Mouse (Mus musculus): ENCODE results near the gene Parp11.

The Parp11 gene

DNA sequence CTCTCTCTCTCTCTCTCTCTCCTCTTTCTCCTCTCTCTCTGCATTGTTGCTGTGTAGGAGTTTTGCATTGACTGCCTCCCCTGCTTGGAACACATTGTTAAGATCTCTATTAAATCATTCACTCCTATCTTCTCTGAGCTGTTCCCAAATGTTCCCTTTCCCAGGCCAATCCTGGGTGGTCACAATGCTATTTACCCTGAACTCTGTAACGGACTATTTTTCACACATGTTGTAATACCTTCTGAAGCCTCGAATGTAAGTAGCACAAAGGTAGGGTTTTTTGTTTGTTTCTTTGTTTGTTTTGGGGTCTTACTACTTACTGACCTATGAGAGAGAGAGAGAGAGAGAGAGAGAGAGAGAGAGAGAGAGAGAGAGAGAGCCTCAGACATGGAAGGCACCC is 2.2 kb downstream of the Parp11 start:
- DNase-seq, result no peak

DNA sequence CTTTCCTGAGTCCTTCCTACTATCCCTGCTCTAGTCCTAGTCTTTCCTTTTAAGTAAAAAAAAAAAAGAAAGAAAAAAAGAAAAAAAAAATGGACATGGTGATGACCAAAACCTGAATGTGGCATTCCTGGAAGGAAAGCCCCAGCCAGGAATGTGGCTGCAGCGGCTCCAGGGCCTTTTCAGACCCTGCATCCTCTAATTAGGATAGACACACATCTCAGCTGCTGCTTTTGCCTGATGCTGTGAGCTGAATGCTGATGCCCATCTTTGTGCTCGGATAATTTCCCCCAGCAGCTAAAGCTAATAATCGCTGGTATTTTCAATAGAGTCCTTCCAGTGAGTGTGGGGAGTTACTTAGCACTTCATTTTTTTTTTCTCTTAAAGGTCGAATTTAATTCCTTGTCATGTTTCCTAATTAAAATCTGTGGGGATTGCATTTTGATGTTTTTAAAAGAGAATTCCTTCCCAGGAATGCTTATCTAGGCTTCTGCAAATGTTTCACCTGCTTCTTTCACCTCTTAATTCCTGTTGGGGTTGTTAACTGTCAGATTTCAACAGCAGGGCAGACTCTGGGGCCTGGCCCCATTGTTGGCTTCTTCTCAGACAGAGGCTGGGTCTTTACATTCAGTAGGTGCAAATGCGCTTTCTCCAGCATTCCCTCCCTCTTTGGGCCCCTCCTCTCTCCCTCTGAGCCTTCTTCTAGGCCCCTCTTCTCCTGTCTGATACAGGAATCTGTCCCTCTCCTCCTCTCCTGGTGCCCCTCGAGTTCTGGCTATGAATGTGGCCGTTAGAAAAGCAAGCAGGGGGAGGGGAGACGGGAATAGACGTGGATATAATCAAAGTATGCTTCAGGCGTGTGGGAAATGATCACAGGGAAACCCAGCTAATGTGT is 3.1 kb downstream of the Parp11 start:
- no peak for DNase-seq

- DNase-seq, result peak; percentile 93 to 94
Measured at GRCm38 (mm10) chr6:127453407-127454343, 7.0 kb downstream of the Parp11 start.

- DNase-seq, result no peak
Measured at GRCm38 (mm10) chr6:127454344-127454707, 7.7 kb downstream of the Parp11 start.

- no peak for DNase-seq
Measured at GRCm38 (mm10) chr6:127454809-127455208, 8.2 kb downstream of the Parp11 start.

- peak in 1 of 2 experiments; percentile 23 for DNase-seq
Measured at GRCm38 (mm10) chr6:127455440-127455839, 8.8 kb downstream of the Parp11 start.

DNA sequence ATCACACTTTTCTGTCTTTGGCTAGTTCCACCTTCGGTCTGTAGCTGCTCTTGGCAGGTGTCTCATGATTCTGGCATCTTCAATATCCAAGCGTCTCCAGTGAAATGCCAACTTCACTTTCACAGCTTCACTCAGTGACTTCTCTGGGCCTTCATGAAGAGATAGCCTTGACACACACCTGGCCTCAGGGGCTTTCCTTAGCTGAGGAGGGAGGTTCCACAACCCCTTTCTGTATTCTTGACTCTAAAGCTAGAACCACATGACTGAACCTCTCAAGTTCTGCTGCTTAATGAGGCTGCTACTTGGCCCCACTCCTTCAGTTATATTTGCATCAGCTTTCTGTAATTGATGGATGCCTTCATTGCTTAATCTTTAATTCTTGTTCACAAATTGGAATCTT is 10.1 kb downstream of the Parp11 start:
- DNase-seq, result no peak

GRCm38 (mm10) chr6:127459776-127460175 is 13.1 kb downstream of the Parp11 start:
- DNase-seq, result no peak

- DNase-seq, result no peak
Measured at GRCm38 (mm10) chr6:127461491-127461890, 14.9 kb downstream of the Parp11 start.

GRCm38 (mm10) chr6:127462251-127462650 is 15.6 kb downstream of the Parp11 start:
- DNase-seq, result no peak

DNA sequence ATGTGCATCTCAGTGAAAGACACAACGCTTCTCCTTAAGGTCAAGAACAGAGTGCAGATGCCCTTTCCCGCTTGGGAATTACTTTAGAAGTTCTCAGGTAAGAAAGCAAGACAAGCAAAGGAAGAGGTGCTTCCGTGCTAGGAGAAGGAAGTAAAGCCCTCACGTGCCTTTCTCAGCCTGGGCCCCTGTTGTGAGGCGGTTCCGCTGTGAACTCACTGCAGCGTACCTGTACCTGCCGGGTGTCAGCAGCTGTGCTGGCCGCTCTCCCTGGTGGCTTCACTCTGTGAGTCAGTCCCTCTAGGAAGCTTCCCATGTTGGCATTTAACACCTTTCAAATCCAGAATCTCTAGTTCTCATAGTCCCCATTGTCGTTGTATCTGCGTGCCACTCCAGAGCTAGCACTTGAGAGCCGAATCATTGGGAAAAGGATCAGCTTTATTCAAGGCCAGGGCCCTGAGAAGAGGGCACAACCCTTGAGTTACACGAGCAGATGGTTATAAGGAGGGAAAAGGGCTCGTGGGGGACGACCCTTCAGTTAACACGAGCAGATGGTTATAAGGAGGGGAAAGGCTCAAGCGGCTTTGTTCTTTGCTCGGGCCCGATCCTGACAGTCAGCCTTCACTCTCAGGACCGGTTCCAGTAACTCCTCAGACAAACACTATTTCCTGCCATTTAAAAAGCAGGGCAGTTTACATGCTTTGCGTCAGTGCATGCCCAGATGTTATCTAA is 16.8 kb downstream of the Parp11 start:
- DNase-seq, result no peak

- DNase-seq, result no peak
Measured at GRCm38 (mm10) chr6:127464523-127464922, 17.9 kb downstream of the Parp11 start.

DNA sequence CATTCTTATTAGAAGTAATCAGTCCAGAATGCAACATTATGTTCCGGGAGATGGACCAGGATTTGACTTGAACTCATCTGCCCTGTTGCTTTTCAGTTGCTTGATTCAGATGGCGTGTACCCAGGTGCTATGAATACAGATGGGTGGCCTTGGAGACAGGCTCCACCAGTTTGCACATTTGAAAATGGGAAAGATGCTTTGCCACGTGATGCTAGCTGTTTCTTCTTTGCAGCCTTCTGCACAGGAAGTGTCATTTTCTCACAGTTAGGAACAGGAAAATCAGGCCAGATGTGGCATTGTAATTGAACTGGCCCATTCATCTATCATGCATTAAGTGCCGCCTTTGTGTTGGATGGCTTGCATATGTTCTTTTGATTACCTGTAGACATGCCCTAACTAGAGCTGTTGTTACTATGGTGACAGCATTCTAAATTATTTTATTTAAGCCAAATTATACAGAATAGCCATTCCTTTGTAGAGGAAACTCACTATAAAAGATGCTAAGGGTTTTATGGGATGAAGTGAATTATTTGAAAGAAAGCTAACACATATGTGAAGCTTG is 20.2 kb downstream of the Parp11 start:
- no peak for DNase-seq

GRCm38 (mm10) chr6:127472078-127472477 is 25.4 kb downstream of the Parp11 start:
- no peak for DNase-seq

GRCm38 (mm10) chr6:127473961-127474360 is 27.3 kb downstream of the Parp11 start:
- no peak for DNase-seq

GRCm38 (mm10) chr6:127475231-127475630 is 28.6 kb downstream of the Parp11 start:
- no peak for DNase-seq

GRCm38 (mm10) chr6:127491046-127491445 is 44.4 kb downstream of the Parp11 start:
- no peak for DNase-seq

DNA sequence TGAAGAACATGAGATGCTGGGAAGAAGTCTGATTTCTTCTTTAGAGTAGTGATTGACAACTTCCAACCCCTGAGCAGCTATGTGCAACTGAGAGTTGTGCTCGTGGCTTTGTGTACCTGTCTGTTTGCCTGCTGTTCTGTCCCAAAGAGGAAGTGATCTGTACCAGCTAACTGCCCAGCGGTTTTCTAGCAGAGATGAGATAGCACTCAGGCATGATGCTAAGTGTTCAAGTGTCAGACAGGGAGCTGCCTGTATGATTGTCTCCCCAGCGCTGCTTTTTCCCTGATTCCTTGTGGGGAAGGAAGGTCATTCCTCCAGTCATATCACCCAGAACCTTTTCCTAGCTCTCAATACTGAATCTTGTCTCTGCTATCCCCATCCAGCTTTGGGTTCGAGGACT is 45.9 kb downstream of the Parp11 start:
- no peak for DNase-seq

DNA sequence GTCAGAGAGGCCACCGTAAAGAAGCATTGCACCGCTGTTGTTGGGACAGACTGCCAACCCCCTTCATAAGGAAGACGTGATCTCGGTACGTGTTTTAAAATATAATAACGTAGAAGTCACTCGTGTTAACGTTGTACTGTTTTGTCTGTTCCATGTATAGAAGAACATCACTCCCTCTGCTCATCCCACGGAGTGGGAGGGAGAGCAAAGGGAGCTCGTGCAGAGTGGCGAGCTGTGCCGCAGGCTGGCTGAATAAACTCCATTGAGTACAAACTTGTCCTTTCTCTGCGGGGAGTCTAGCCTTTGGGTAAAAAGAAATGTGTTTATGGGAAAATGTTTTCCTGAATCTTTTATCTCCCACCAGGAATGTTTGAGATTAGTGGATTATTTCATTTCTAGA is 47.1 kb downstream of the Parp11 start:
- DNase-seq, result no peak

DNA sequence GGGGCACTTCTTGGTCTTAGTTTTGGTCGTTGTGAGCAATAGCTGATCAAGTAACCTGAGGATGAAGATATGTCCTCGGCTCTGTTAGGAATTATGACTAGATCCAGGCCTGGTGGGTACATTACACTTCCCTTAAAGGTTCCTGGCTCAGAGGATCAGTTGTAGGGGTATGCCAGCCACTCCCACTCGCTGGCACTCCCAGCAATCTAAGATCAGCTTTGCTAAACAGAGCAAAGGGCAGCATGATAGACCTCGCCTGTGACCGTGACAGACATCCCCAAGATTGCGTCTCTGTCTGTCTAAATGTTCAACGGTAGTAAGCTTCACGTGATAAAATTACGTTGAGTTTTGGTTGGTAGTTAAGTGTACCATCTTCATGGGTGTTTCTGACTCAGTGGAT is 47.7 kb downstream of the Parp11 start:
- DNase-seq, result no peak

GRCm38 (mm10) chr6:127495251-127495650 is 48.6 kb downstream of the Parp11 start:
- no peak for DNase-seq

- DNase-seq, result peak in 1 of 2 experiments; percentile 13
Measured at GRCm38 (mm10) chr6:127495876-127496275, 49.2 kb downstream of the Parp11 start.
